Mouse (Mus musculus) erythroblast, embryonic 14.5 days (primary cell): ENCODE measurements around the gene Ap1m1. TPM values are rescaled to one million over a fixed set of nuclear protein-coding genes. Genes with fewer than 3 reads are reported as not detected.

Experiments used
- H3K27me3 ChIP-seq: 2 replicates; pipeline ENCODE4 v1.6.1; 2012; ENCODE audit warnings: inconsistent platforms; ENCODE audit not compliant: control insufficient read depth
- H3K36me3 ChIP-seq: 2 replicates; pipeline ENCODE4 v1.6.1; 2012; ENCODE audit warnings: mild to moderate bottlenecking, inconsistent platforms; ENCODE audit not compliant: control insufficient read depth
- H3K4me1 ChIP-seq: 2 replicates; pipeline ENCODE4 v1.6.1; 2012; ENCODE audit warnings: inconsistent platforms; ENCODE audit not compliant: control insufficient read depth
- H3K4me3 ChIP-seq: replicated peaks from 2 replicates; pipeline ENCODE3; 2012; ENCODE audit warnings: moderate library complexity, mild to moderate bottlenecking, inconsistent platforms
- H3K9me3 ChIP-seq: 2 replicates; pipeline ENCODE4 v1.6.1; 2012; ENCODE audit warnings: low read length, inconsistent platforms, mixed read lengths; ENCODE audit not compliant: control insufficient read depth
- GATA1 ChIP-seq: IDR thresholded peaks from 2 replicates; pipeline ENCODE4 v1.6.1; 2012; ENCODE audit warnings: low read length, inconsistent platforms, mixed read lengths
- TAL1 ChIP-seq: IDR thresholded peaks from 3 replicates; pipeline ENCODE4 v1.6.1; 2012; ENCODE audit warnings: low read length, inconsistent platforms, mixed read lengths
- polyA plus RNA-seq: library from polyadenylated mRNA; stranded (reverse); fragments of >175 nt; gene quantifications from 2 replicates; pipeline ENCODE4 v1.2.3, GENCODE M21; 2012

Gene Ap1m1
- polyA plus RNA-seq, 1 experiment = 18.4 TPM

GRCm38 (mm10) chr8:72265342-72265741 is 25.5 kb downstream of the Ap1m1 start:
- Histone ChIP-seq H3K27me3 (peaks cover 10% of the 10 kb centered on the region), H3K9me3 (no peaks in the 10 kb centered on the region), H3K4me3 (no peak overlapping the region), H3K4me1 (peaks cover 9% of the 10 kb centered on the region), H3K36me3 (no peaks in the 10 kb centered on the region)
- no peak for TF ChIP-seq GATA1
- no peak for TF ChIP-seq TAL1

- TF ChIP-seq TAL1 = no peak
- no peak for TF ChIP-seq GATA1
- no peaks in the 10 kb centered on the region for H3K9me3 ChIP-seq
- peaks cover 18% of the 10 kb centered on the region for H3K4me1 ChIP-seq
- no peak overlapping the region for H3K4me3 ChIP-seq
- no peaks in the 10 kb centered on the region for H3K36me3 ChIP-seq
- H3K27me3 ChIP-seq = peaks cover 10% of the 10 kb centered on the region
Measured at GRCm38 (mm10) chr8:72266671-72267070, 26.9 kb downstream of the Ap1m1 start.

- no peaks in the 10 kb centered on the region for H3K36me3 ChIP-seq
- peaks cover 21% of the 10 kb centered on the region for H3K4me1 ChIP-seq
- TF ChIP-seq TAL1 (no peak), GATA1 (no peak)
- no peaks in the 10 kb centered on the region for H3K9me3 ChIP-seq
- no peak overlapping the region for H3K4me3 ChIP-seq
- peaks cover 10% of the 10 kb centered on the region for H3K27me3 ChIP-seq
Measured at GRCm38 (mm10) chr8:72267106-72267505, 27.3 kb downstream of the Ap1m1 start.

GRCm38 (mm10) chr8:72268356-72268755 is 28.5 kb downstream of the Ap1m1 start:
- TF ChIP-seq TAL1 (no peak), GATA1 (no peak)
- no peaks in the 10 kb centered on the region for H3K36me3 ChIP-seq
- H3K27me3 ChIP-seq = peaks cover 10% of the 10 kb centered on the region
- peak overlapping the region; percentile 7 for H3K4me3 ChIP-seq
- peaks cover 2% of the 10 kb centered on the region; the same call in 1 of the 2 replicates for H3K9me3 ChIP-seq
- peaks cover 23% of the 10 kb centered on the region for H3K4me1 ChIP-seq

GRCm38 (mm10) chr8:72270606-72271005 is 30.8 kb downstream of the Ap1m1 start:
- Histone ChIP-seq H3K4me3 (no peak overlapping the region), H3K9me3 (peaks cover 2% of the 10 kb centered on the region; the same call in 1 of the 2 replicates), H3K4me1 (peaks cover 23% of the 10 kb centered on the region), H3K27me3 (peaks cover 10% of the 10 kb centered on the region), H3K36me3 (no peaks in the 10 kb centered on the region)
- no peak for TF ChIP-seq TAL1
- no peak for TF ChIP-seq GATA1

GRCm38 (mm10) chr8:72271051-72271660 is 31.3 kb downstream of the Ap1m1 start:
- Histone ChIP-seq H3K9me3 (peaks cover 2% of the 10 kb centered on the region; the same call in 1 of the 2 replicates), H3K27me3 (peaks cover 10% of the 10 kb centered on the region), H3K36me3 (no peaks in the 10 kb centered on the region), H3K4me3 (no peak overlapping the region), H3K4me1 (peaks cover 23% of the 10 kb centered on the region)
- no peak for TF ChIP-seq GATA1
- TF ChIP-seq TAL1 = no peak

GRCm38 (mm10) chr8:72271691-72272090 is 31.9 kb downstream of the Ap1m1 start:
- no peak for TF ChIP-seq GATA1
- Histone ChIP-seq H3K4me3 (no peak overlapping the region), H3K4me1 (peaks cover 23% of the 10 kb centered on the region), H3K27me3 (peaks cover 10% of the 10 kb centered on the region), H3K9me3 (peaks cover 2% of the 10 kb centered on the region; the same call in 1 of the 2 replicates), H3K36me3 (no peaks in the 10 kb centered on the region)

GRCm38 (mm10) chr8:72272361-72272760 is 32.5 kb downstream of the Ap1m1 start:
- no peaks in the 10 kb centered on the region for H3K36me3 ChIP-seq
- peaks cover 2% of the 10 kb centered on the region; the same call in 1 of the 2 replicates for H3K9me3 ChIP-seq
- no peak overlapping the region for H3K4me3 ChIP-seq
- peaks cover 29% of the 10 kb centered on the region for H3K4me1 ChIP-seq
- peaks cover 10% of the 10 kb centered on the region for H3K27me3 ChIP-seq
- no peak for TF ChIP-seq TAL1
- no peak for TF ChIP-seq GATA1

- H3K4me1 ChIP-seq = peaks cover 29% of the 10 kb centered on the region
- no peaks in the 10 kb centered on the region for H3K36me3 ChIP-seq
- no peak for TF ChIP-seq TAL1
- TF ChIP-seq GATA1 = no peak
- H3K4me3 ChIP-seq = no peak overlapping the region
- H3K9me3 ChIP-seq = peaks cover 2% of the 10 kb centered on the region; the same call in 1 of the 2 replicates
- H3K27me3 ChIP-seq = peaks cover 6% of the 10 kb centered on the region
Measured at GRCm38 (mm10) chr8:72273111-72273770, 33.4 kb downstream of the Ap1m1 start.
